Mouse (Mus musculus) kidney, embryonic 14.5 days (tissue): ENCODE data around the gene Hspa1a. TPM values are rescaled to one million over a fixed set of nuclear protein-coding genes. Genes with fewer than 3 reads are reported as not detected.
"Not testable (repeated sequence)": the region's sequence is repeated elsewhere in the genome, so short reads cannot be mapped to it uniquely, and the experiment has no call there.

Experiments used
- ATAC-seq: fragments of 200-750 bp; cut with Nextera tagmentation; 2 replicates; pipeline ENCODE4 v1.8.0; 2017; ENCODE audit warnings: moderate number of reproducible peaks, mild to moderate bottlenecking, moderate TSS enrichment, moderate library complexity; ENCODE audit not compliant: low FRiP score, low TSS enrichment
- H3K27ac ChIP-seq: fragments of 300-500 bp; sonication (generic); 2 replicates; pipeline ENCODE4 v1.5.1; 2014; ENCODE audit warnings: low read depth, mild to moderate bottlenecking, low read length, moderate library complexity, mixed read lengths
- H3K27me3 ChIP-seq: fragments of 300-500 bp; sonication (generic); 2 replicates; pipeline ENCODE4 v1.6.1; 2014; ENCODE audit warnings: mild to moderate bottlenecking, low read length; ENCODE audit not compliant: control insufficient read depth, insufficient read depth
- H3K36me3 ChIP-seq: fragments of 300-500 bp; sonication (generic); 2 replicates; pipeline ENCODE4 v1.6.1; 2014; ENCODE audit warnings: low read length, mixed read lengths; ENCODE audit not compliant: control insufficient read depth, insufficient read depth
- H3K4me1 ChIP-seq: fragments of 300-500 bp; sonication (generic); 2 replicates; pipeline ENCODE4 v1.6.1; 2014; ENCODE audit warnings: low read length, mixed read lengths; ENCODE audit not compliant: control insufficient read depth, insufficient read depth
- H3K4me2 ChIP-seq: fragments of 300-500 bp; sonication (generic); replicated peaks from 2 replicates; pipeline ENCODE4 v1.6.1; 2014; ENCODE audit warnings: low read depth, mild to moderate bottlenecking, low read length
- H3K4me3 ChIP-seq: fragments of 300-500 bp; sonication (generic); 2 replicates; pipeline ENCODE4 v1.5.1; 2014; ENCODE audit warnings: mild to moderate bottlenecking, low read length
- H3K9ac ChIP-seq: fragments of 300-500 bp; sonication (generic); 2 replicates; pipeline ENCODE4 v1.6.1; 2014; ENCODE audit warnings: low read depth, mild to moderate bottlenecking, low read length, moderate library complexity
- H3K9me3 ChIP-seq: fragments of 300-500 bp; sonication (generic); 2 replicates; pipeline ENCODE4 v1.6.1; 2016; ENCODE audit warnings: low read length; ENCODE audit not compliant: control insufficient read depth
- WGBS: fragments of 180-500 bp; shearing (Covaris S2); extraction: QIAGEN DNeasy Blood & Tissue Kit; methylation state at CpG from one replicate; pipeline ENCODE4 v1.1.7; 2014; 5-methylcytosine and 5-hydroxymethylcytosine counted together
- polyA plus RNA-seq: library from polyadenylated mRNA; unstranded; fragments of >200 nt; fragmentation: Nextera tagmentation; extraction: Ambion mirVana; gene quantifications from 2 replicates; pipeline ENCODE4 v1.2.1, GENCODE M21; 2014

The Hspa1a gene
- polyA plus RNA-seq, 1 experiment from 2014 or later, result 4.3 TPM

DNA sequence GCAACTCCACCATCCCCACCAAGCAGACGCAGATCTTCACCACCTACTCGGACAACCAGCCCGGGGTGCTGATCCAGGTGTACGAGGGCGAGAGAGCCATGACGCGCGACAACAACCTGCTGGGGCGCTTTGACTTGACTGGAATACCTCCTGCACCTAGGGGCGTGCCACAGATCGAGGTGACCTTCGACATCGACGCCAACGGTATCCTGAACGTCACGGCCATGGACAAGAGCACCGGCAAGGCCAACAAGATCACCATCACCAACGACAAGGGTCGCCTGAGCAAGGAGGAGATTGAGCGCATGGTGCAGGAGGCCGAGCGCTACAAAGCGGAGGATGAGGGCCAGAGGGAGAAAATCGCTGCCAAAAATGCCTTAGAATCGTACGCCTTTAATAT is 6.3 kb upstream of the Hspa1a start:
- Histone ChIP-seq H3K9me3 (no peaks in the 10 kb centered on the region), H3K4me2 (no peak overlapping the region), H3K36me3 (no peaks in the 10 kb centered on the region), H3K27me3 (no peaks in the 10 kb centered on the region), H3K4me3 (no peak overlapping the region), H3K27ac (no peak overlapping the region), H3K9ac (no peak overlapping the region), H3K4me1 (peaks cover 8% of the 10 kb centered on the region; the same call in 1 of the 2 replicates)
- no peak for ATAC-seq
- 89% methylated on average over 27 of the region's 27 CpGs for WGBS

- H3K27ac ChIP-seq, result no peak overlapping the region
- ATAC-seq, result no peak
- H3K4me1 ChIP-seq, result 0 out of 2 replicates have a peak, but pooled peaks cover 5% of the 10 kb centered on the region
- WGBS, result 91% methylated on average over 20 of the region's 20 CpGs
- H3K36me3 ChIP-seq, result no peaks in the 10 kb centered on the region
- H3K9ac ChIP-seq, result no peak overlapping the region
- no peaks in the 10 kb centered on the region for H3K27me3 ChIP-seq
- H3K9me3 ChIP-seq, result no peaks in the 10 kb centered on the region
- no peak overlapping the region for H3K4me3 ChIP-seq
- no peak overlapping the region for H3K4me2 ChIP-seq
Observed at GRCm38 (mm10) chr17:34977000-34977399, 5.0 kb upstream of the Hspa1a start.

DNA sequence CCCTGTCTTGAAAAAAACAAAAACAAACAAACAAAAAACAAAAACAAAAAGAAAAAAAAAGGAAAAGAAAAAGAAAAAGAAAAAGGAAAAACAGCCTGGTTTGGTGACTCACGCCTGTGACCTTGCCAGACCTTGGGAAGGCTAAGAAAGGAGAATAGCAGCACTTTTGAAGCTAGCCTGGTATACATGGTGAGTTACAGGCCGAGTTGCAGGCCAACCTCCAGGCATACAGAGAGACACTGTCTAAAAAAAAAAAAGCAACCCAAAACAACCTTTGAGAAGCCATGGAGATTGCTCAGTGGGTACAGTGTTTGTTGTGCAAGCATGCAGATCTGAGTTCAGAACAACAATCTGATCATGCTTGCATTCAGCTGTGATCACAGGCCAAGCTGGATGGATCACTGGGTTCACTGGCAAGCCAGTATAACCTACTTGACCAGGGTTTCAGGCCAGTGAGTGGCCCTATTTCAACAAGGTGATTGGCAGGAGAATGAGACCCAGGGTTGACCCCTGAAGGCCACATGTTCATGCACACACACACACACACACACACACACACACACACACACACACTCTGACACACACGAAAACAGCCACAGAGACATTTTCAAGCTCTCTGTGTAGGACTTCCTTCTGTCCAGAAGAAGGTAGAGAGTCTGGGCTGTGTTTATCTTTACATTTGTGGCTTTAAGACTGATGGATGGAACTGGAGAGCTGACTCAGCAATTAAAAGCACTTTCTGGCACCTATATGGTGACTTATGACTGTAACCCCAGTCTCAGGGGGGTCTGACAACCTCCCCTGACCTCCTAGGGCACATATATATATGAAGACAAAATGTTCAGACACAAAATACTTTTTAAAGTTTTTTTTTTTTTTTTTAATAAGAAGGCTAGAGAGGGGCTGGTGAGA is 3.9 kb upstream of the Hspa1a start:
- Histone ChIP-seq H3K27ac (no peak overlapping the region), H3K9ac (no peak overlapping the region), H3K27me3 (no peaks in the 10 kb centered on the region), H3K4me3 (no peak overlapping the region), H3K4me2 (no peak overlapping the region), H3K9me3 (no peaks in the 10 kb centered on the region), H3K4me1 (0 out of 2 replicates have a peak, but pooled peaks cover 4% of the 10 kb centered on the region), H3K36me3 (no peaks in the 10 kb centered on the region)
- ATAC-seq, result no peak
- WGBS, result 70% methylated on average over 3 of the region's 3 CpGs

DNA sequence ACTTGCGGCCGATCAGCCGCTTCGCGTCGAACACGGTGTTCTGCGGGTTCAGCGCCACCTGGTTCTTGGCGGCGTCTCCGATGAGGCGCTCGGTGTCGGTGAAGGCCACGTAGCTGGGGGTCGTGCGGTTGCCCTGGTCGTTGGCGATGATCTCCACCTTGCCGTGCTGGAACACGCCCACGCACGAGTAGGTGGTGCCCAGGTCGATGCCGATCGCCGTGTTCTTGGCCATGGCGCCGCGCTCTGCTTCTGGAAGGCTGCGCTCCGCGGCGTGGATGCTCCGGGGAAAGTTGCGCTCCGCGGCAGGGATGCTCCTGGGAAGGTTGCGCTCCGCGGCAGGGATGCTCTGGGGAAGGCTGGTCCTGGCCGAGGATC is 275 bp downstream of the Hspa1a start:
- peak overlapping the region; percentile 38 for H3K4me3 ChIP-seq
- H3K27me3 ChIP-seq, result peaks cover 20% of the 10 kb centered on the region
- 3% methylated on average over 24 of the region's 43 CpGs for WGBS
- ATAC-seq, result peak; percentile 38
- not testable (repeated sequence) for H3K4me1 ChIP-seq, H3K9me3 ChIP-seq, H3K36me3 ChIP-seq, H3K9ac ChIP-seq, H3K27ac ChIP-seq
- H3K4me2 ChIP-seq, result peak overlapping the region; percentile 72

DNA sequence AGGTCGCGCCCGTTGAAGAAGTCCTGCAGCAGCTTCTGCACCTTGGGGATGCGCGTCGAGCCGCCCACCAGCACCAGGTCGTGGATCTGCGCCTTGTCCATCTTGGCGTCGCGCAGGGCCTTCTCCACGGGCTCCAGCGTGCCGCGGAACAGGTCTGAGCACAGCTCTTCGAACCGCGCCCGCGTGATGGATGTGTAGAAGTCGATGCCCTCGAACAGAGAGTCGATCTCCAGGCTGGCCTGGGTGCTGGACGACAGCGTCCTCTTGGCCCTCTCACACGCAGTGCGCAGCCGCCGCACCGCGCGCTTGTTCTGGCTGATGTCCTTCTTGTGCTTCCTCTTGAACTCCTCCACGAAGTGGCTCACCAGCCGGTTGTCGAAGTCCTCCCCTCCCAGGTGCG is 1.1 kb downstream of the Hspa1a start:
- H3K4me1 ChIP-seq, H3K36me3 ChIP-seq, H3K27ac ChIP-seq, H3K4me3 ChIP-seq, H3K4me2 ChIP-seq, H3K9me3 ChIP-seq, H3K9ac ChIP-seq: not testable (repeated sequence)
- ATAC-seq, result 0 out of 2 replicates have a peak, but pooled peaks have one; percentile 2
- 50% methylated on average over 2 of the region's 37 CpGs for WGBS
- peaks cover 20% of the 10 kb centered on the region for H3K27me3 ChIP-seq

DNA sequence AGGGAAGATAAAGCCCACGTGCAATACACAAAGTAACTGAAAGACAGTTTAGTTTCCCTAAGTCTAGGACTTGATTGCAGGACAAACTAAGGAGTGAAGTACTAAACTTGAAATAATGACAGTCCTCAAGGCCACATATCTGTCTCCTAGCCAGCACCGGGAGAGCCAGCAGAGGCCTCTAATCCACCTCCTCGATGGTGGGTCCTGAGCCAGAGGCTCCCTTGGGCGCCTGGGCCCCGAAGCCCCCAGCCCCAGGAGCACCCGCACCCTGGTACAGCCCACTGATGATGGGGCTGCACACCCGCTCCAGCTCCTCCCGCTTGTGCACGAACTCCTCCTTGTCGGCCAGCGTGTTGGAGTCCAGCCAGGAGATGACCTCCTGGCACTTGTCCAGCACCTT is 2.1 kb downstream of the Hspa1a start, which contains the start of gene Gm20481:
Gene Gm20481, plus strand, starts transcription at position 91 of the 400 bp plus-strand sequence.
- ATAC-seq, H3K4me3 ChIP-seq, H3K36me3 ChIP-seq, H3K27ac ChIP-seq, H3K4me1 ChIP-seq, H3K4me2 ChIP-seq, H3K9me3 ChIP-seq, H3K9ac ChIP-seq: not testable (repeated sequence)
- WGBS, result 62% methylated on average over 7 of the region's 11 CpGs
- H3K27me3 ChIP-seq, result peaks cover 20% of the 10 kb centered on the region

DNA sequence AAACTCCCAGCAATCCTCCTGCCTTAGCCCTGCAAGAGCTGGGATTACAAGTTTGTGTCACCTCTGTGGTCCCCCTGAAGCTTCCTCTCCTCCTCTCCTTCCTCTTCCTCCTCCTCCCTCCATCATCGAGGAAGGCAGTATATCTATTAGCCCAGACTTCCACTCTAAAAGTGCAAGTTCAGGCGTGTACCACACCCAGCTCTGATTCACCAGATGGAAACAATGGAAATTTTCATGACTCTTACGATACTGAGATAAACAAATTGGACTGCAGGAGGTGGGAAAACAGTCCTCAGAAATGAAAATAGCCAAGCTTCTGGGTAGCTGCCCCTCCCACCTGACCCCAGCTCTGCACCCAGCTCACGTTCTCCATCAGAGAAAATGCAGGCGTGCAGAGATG is 6.3 kb downstream of the Hspa1a start:
- no peak overlapping the region for H3K4me2 ChIP-seq
- WGBS, result 66% methylated on average over 5 of the region's 5 CpGs
- peaks cover 20% of the 10 kb centered on the region for H3K27me3 ChIP-seq
- no peaks in the 10 kb centered on the region for H3K9me3 ChIP-seq
- H3K36me3 ChIP-seq, result no peaks in the 10 kb centered on the region
- peaks cover 5% of the 10 kb centered on the region; the same call in 1 of the 2 replicates for H3K4me1 ChIP-seq
- ATAC-seq, result no peak
- H3K27ac ChIP-seq, result no peak overlapping the region
- no peak overlapping the region for H3K9ac ChIP-seq
- H3K4me3 ChIP-seq, result no peak overlapping the region

DNA sequence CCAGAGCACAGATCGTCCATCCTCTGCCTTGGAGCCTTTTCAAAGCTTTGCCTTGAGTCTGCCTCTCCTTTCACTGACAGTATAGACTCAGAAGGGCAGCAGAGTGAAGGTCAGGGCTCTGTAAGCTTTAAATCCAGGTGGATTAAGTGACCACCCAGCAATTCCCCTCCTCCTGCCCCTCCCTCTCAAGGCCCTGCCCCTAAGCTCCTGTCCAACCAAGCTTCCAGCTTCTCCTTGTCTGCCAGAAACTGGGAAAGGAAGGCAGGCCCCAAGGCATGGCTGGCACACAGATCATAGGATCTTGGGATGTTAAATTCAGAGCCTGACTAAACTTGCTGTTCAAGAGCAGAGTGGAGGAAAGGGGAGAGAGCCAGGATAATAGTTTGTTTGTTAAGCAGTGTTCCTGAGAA is 7.3 kb downstream of the Hspa1a start:
- Histone ChIP-seq H3K4me3 (no peak overlapping the region), H3K27me3 (peaks cover 16% of the 10 kb centered on the region), H3K4me2 (no peak overlapping the region), H3K4me1 (peaks cover 11% of the 10 kb centered on the region), H3K9ac (0 out of 2 replicates have a peak overlapping the region, but pooled peaks have one; percentile 8), H3K9me3 (no peaks in the 10 kb centered on the region), H3K27ac (no peak overlapping the region), H3K36me3 (no peaks in the 10 kb centered on the region)
- 10% methylated on average over 1 of the region's 1 CpGs for WGBS
- no peak for ATAC-seq

GRCm38 (mm10) chr17:34962841-34963240 is 9.1 kb downstream of the Hspa1a start:
- WGBS, result 57% methylated on average over 1 of the region's 1 CpGs
- no peak for ATAC-seq
- no peak overlapping the region for H3K9ac ChIP-seq

More at GRCm38 (mm10) chr17:34962841-34963240, 9.1 kb downstream of the Hspa1a start:
- Histone ChIP-seq H3K27me3 (peaks cover 4% of the 10 kb centered on the region; the same call in 1 of the 2 replicates), H3K9me3 (no peaks in the 10 kb centered on the region), H3K4me2 (no peak overlapping the region), H3K4me1 (peaks cover 11% of the 10 kb centered on the region), H3K27ac (no peak overlapping the region), H3K4me3 (no peak overlapping the region), H3K36me3 (no peaks in the 10 kb centered on the region)
